Mouse (Mus musculus) heart, postnatal 25 days (tissue): ENCODE data around the gene Dnah11. TPM values are rescaled to one million over a fixed set of nuclear protein-coding genes. Genes with fewer than 3 reads are reported as not detected.
"Not testable (repeated sequence)": the region's sequence is repeated elsewhere in the genome, so short reads cannot be mapped to it uniquely, and the experiment has no call there.

Experiments used
- DNase-seq: peaks from one replicate; pipeline ENCODE4 v3.0.0; 2022; ENCODE audit warnings: low spot score
- intact Hi-C: fragments of 180-260 bp; cut with DNase I; formaldehyde crosslinking; loops from one replicate; pipeline ENCODE4 v1.15.1; 2025
- total RNA-seq, 2 experiments: library from RNA; stranded (reverse); gene quantifications; 2 replicates each; pipeline ENCODE4 v1.2.3; 2021

Gene Dnah11
- total RNA-seq, 2 experiments from 2014 or later: not detected

GRCm38 (mm10) chr12:117993499-117993898 is 205.3 kb downstream of the Dnah11 start:
- DNase-seq: peak; percentile 20
- intact Hi-C loops: loop anchor here (2.0 to 5.0 kb wide), 3 partner anchors 171 to 861 kb away; no protein-coding TSS in a partner anchor

- no peak for DNase-seq
- intact Hi-C loops: no loop called here
Observed at GRCm38 (mm10) chr12:117989018-117989828, 209.6 kb downstream of the Dnah11 start.

GRCm38 (mm10) chr12:117980315-117980714 is 218.5 kb downstream of the Dnah11 start:
- intact Hi-C loops: no loop called here
- DNase-seq: no peak

- DNase-seq: no peak
- intact Hi-C loops: no loop called here
Observed at GRCm38 (mm10) chr12:117973712-117974111, 225.1 kb downstream of the Dnah11 start.

GRCm38 (mm10) chr12:117962698-117963097 is 236.1 kb downstream of the Dnah11 start:
- no peak for DNase-seq

GRCm38 (mm10) chr12:117959213-117959612 is 239.6 kb downstream of the Dnah11 start:
- DNase-seq: no peak
- intact Hi-C loops: no loop called here

More at GRCm38 (mm10) chr12:117962698-117963097, 236.1 kb downstream of the Dnah11 start:
- intact Hi-C loops: no loop called here

- no peak for DNase-seq
- intact Hi-C loops: no loop called here
Observed at GRCm38 (mm10) chr12:117946823-117947704, 251.8 kb downstream of the Dnah11 start.

- no peak for DNase-seq
- intact Hi-C loops: no loop called here
Observed at GRCm38 (mm10) chr12:117941947-117942346, 256.9 kb downstream of the Dnah11 start.

- no peak for DNase-seq
- intact Hi-C loops: no loop called here
Observed at GRCm38 (mm10) chr12:117938214-117938613, 260.6 kb downstream of the Dnah11 start.

- intact Hi-C loops: no loop called here
- DNase-seq: no peak
Observed at GRCm38 (mm10) chr12:117932026-117932425, 266.8 kb downstream of the Dnah11 start.

- intact Hi-C loops: no loop called here
- no peak for DNase-seq
Observed at GRCm38 (mm10) chr12:117929768-117930167, 269.1 kb downstream of the Dnah11 start.

GRCm38 (mm10) chr12:117915826-117916588 is 282.8 kb downstream of the Dnah11 start:
- intact Hi-C loops: no loop called here
- DNase-seq: no peak

GRCm38 (mm10) chr12:117914613-117915245 is 284.1 kb downstream of the Dnah11 start:
- intact Hi-C loops: no loop called here

GRCm38 (mm10) chr12:117911396-117911795 is 287.4 kb downstream of the Dnah11 start:
- intact Hi-C loops: no loop called here
- DNase-seq: no peak

More at GRCm38 (mm10) chr12:117914613-117915245, 284.1 kb downstream of the Dnah11 start:
- DNase-seq: no peak

GRCm38 (mm10) chr12:117905232-117905840 is 293.5 kb downstream of the Dnah11 start:
- DNase-seq, intact Hi-C loops: not testable (repeated sequence)

- DNase-seq: no peak
- intact Hi-C loops: no loop called here
Observed at GRCm38 (mm10) chr12:117903671-117904070, 295.2 kb downstream of the Dnah11 start.

GRCm38 (mm10) chr12:117901352-117901751 is 297.5 kb downstream of the Dnah11 start:
- DNase-seq, intact Hi-C loops: not testable (repeated sequence)

- intact Hi-C loops, DNase-seq: not testable (repeated sequence)
Observed at GRCm38 (mm10) chr12:117900798-117901197, 298.0 kb downstream of the Dnah11 start.

- intact Hi-C loops: no loop called here
- no peak for DNase-seq
Observed at GRCm38 (mm10) chr12:117887422-117887821, 311.4 kb downstream of the Dnah11 start.
